Mouse (Mus musculus) kidney, embryonic 15.5 days (tissue): ENCODE data around the gene C1ql1. TPM values are rescaled to one million over a fixed set of nuclear protein-coding genes. Genes with fewer than 3 reads are reported as not detected.

Experiments
- ATAC-seq: fragments of 200-750 bp; cut with Nextera tagmentation; replicated peaks from 2 replicates; pipeline ENCODE4 v1.8.0; 2017; ENCODE audit warnings: moderate TSS enrichment; ENCODE audit not compliant: low FRiP score
- H3K27ac ChIP-seq: fragments of 300-500 bp; sonication (generic); 2 replicates; pipeline ENCODE4 v1.5.1; 2015; ENCODE audit warnings: mild to moderate bottlenecking, inconsistent platforms
- H3K27me3 ChIP-seq: fragments of 300-500 bp; sonication (generic); 2 replicates; pipeline ENCODE4 v1.6.1; 2015; ENCODE audit warnings: inconsistent platforms
- H3K36me3 ChIP-seq: fragments of 300-500 bp; sonication (generic); 2 replicates; pipeline ENCODE4 v1.6.1; 2015; ENCODE audit warnings: inconsistent platforms
- H3K4me1 ChIP-seq: fragments of 300-500 bp; sonication (generic); 2 replicates; pipeline ENCODE4 v1.6.1; 2015; ENCODE audit warnings: inconsistent platforms
- H3K4me2 ChIP-seq: fragments of 300-500 bp; sonication (generic); 2 replicates; pipeline ENCODE4 v1.6.1; 2015; ENCODE audit warnings: moderate library complexity, mild to moderate bottlenecking, inconsistent platforms
- H3K4me3 ChIP-seq: fragments of 300-500 bp; sonication (generic); replicated peaks from 2 replicates; pipeline ENCODE4 v1.5.1; 2015; ENCODE audit warnings: mild to moderate bottlenecking, inconsistent platforms
- H3K9ac ChIP-seq: fragments of 300-500 bp; sonication (generic); 2 replicates; pipeline ENCODE4 v1.6.1; 2015; ENCODE audit warnings: mild to moderate bottlenecking, inconsistent platforms
- H3K9me3 ChIP-seq: fragments of 300-500 bp; sonication (generic); replicated peaks from 2 replicates; pipeline ENCODE4 v1.6.1; 2016; ENCODE audit warnings: inconsistent platforms
- WGBS: fragments of 180-500 bp; shearing (Covaris S2); methylation state at CpG from one replicate; pipeline ENCODE4 v1.1.7; 2015; ENCODE audit warnings: mixed read lengths; 5-methylcytosine and 5-hydroxymethylcytosine counted together
- polyA plus RNA-seq: library from polyadenylated mRNA; unstranded; fragments of >200 nt; fragmentation: Nextera tagmentation; extraction: Ambion mirVana; gene quantifications from 2 replicates; pipeline ENCODE4 v1.2.1, GENCODE M21; 2015

C1ql1 gene
- 3.7 and 4.2 TPM in 2 replicates for polyA plus RNA-seq

- H3K9ac ChIP-seq, result peak within 1 kb of the TSS; percentile 35
- ATAC-seq, result peak; percentile 91
- under 1% methylated on average over 62 of the region's 87 CpGs for WGBS
- H3K27ac ChIP-seq, result no peak within 1 kb of the TSS
- no peaks in the 10 kb centered on the region for H3K9me3 ChIP-seq
- H3K36me3 ChIP-seq, result no peaks in the 10 kb centered on the region
- H3K4me2 ChIP-seq, result peak within 1 kb of the TSS; percentile 82
- H3K4me3 ChIP-seq, result peak within 1 kb of the TSS; percentile 45
- peaks cover 96% of the 10 kb centered on the region for H3K27me3 ChIP-seq
- H3K4me1 ChIP-seq, result peaks cover 47% of the 10 kb centered on the region
These were observed at the start of gene C1ql1 for GRCm38 (mm10) chr11:102946265-102946991. C1ql1 (minus strand) TSS chr11:102946688.

GRCm38 (mm10) chr11:102994952-102995351 is 48.5 kb upstream of the C1ql1 start:
- H3K36me3 ChIP-seq, result peaks cover 65% of the 10 kb centered on the region
- no peak for ATAC-seq
- no peak overlapping the region for H3K4me2 ChIP-seq
- H3K4me3 ChIP-seq, result no peak overlapping the region
- H3K9ac ChIP-seq, result no peak overlapping the region
- peaks cover 30% of the 10 kb centered on the region for H3K4me1 ChIP-seq
- no peak overlapping the region for H3K27ac ChIP-seq
- H3K27me3 ChIP-seq, result peaks cover 25% of the 10 kb centered on the region
- H3K9me3 ChIP-seq, result no peaks in the 10 kb centered on the region
- 61% methylated on average over 18 of the region's 18 CpGs for WGBS

- 61% methylated on average over 17 of the region's 17 CpGs for WGBS
- Histone ChIP-seq H3K36me3 (peaks cover 50% of the 10 kb centered on the region), H3K9me3 (no peaks in the 10 kb centered on the region), H3K4me1 (peaks cover 36% of the 10 kb centered on the region), H3K27ac (no peak overlapping the region), H3K27me3 (peaks cover 39% of the 10 kb centered on the region), H3K9ac (no peak overlapping the region), H3K4me2 (no peak overlapping the region), H3K4me3 (no peak overlapping the region)
- ATAC-seq, result no peak
These were observed 47.0 kb upstream of the C1ql1 start for GRCm38 (mm10) chr11:102993420-102994029.

GRCm38 (mm10) chr11:102992940-102993339 is 46.5 kb upstream of the C1ql1 start:
- H3K27ac ChIP-seq, result no peak overlapping the region
- no peak overlapping the region for H3K9ac ChIP-seq
- peaks cover 45% of the 10 kb centered on the region for H3K36me3 ChIP-seq
- ATAC-seq, result no peak; the same call in 1 of the 2 replicates
- H3K4me3 ChIP-seq, result no peak overlapping the region
- 2% methylated on average over 5 of the region's 5 CpGs for WGBS
- H3K4me1 ChIP-seq, result peaks cover 36% of the 10 kb centered on the region
- H3K9me3 ChIP-seq, result no peaks in the 10 kb centered on the region
- peaks cover 45% of the 10 kb centered on the region for H3K27me3 ChIP-seq
- H3K4me2 ChIP-seq, result no peak overlapping the region

- Histone ChIP-seq H3K4me2 (peak overlapping the region; percentile 55), H3K27me3 (peaks cover 53% of the 10 kb centered on the region), H3K36me3 (peaks cover 32% of the 10 kb centered on the region), H3K9me3 (no peaks in the 10 kb centered on the region), H3K9ac (peak overlapping the region; percentile 12; the same call in 1 of the 2 replicates), H3K4me3 (peak overlapping the region; percentile 25), H3K4me1 (peaks cover 36% of the 10 kb centered on the region), H3K27ac (no peak overlapping the region)
- WGBS, result 2% methylated on average over 16 of the region's 16 CpGs
- ATAC-seq, result no peak
These were observed 45.2 kb upstream of the C1ql1 start for GRCm38 (mm10) chr11:102991681-102992080.

- Histone ChIP-seq H3K9me3 (no peaks in the 10 kb centered on the region), H3K4me3 (peak overlapping the region; percentile 48), H3K36me3 (peaks cover 17% of the 10 kb centered on the region), H3K9ac (peak overlapping the region; percentile 43; the same call in 1 of the 2 replicates), H3K27ac (no peak overlapping the region), H3K27me3 (peaks cover 53% of the 10 kb centered on the region), H3K4me2 (peak overlapping the region; percentile 89), H3K4me1 (peaks cover 34% of the 10 kb centered on the region)
- ATAC-seq, result no peak; the same call in 1 of the 2 replicates
- 3% methylated on average over 29 of the region's 29 CpGs for WGBS
These were observed 43.7 kb upstream of the C1ql1 start for GRCm38 (mm10) chr11:102990152-102990663.

GRCm38 (mm10) chr11:102989641-102990151 is 43.2 kb upstream of the C1ql1 start:
- Histone ChIP-seq H3K27ac (no peak overlapping the region), H3K4me2 (peak overlapping the region; percentile 89), H3K9ac (peak overlapping the region; percentile 43; the same call in 1 of the 2 replicates), H3K4me3 (peak overlapping the region; percentile 48), H3K27me3 (peaks cover 53% of the 10 kb centered on the region), H3K9me3 (no peaks in the 10 kb centered on the region), H3K36me3 (peaks cover 12% of the 10 kb centered on the region), H3K4me1 (peaks cover 29% of the 10 kb centered on the region)
- ATAC-seq, result no peak
- WGBS, result 5% methylated on average over 28 of the region's 28 CpGs

GRCm38 (mm10) chr11:102985160-102985559 is 38.7 kb upstream of the C1ql1 start:
- Histone ChIP-seq H3K4me2 (no peak overlapping the region), H3K4me1 (peaks cover 14% of the 10 kb centered on the region), H3K9ac (no peak overlapping the region), H3K27me3 (peaks cover 39% of the 10 kb centered on the region), H3K27ac (no peak overlapping the region), H3K36me3 (no peaks in the 10 kb centered on the region), H3K9me3 (no peaks in the 10 kb centered on the region), H3K4me3 (no peak overlapping the region)
- no peak for ATAC-seq
- 31% methylated on average over 6 of the region's 6 CpGs for WGBS

GRCm38 (mm10) chr11:102984615-102985014 is 38.1 kb upstream of the C1ql1 start:
- WGBS, result 71% methylated on average over 4 of the region's 4 CpGs
- Histone ChIP-seq H3K27me3 (peaks cover 34% of the 10 kb centered on the region), H3K4me3 (no peak overlapping the region), H3K27ac (no peak overlapping the region), H3K9ac (no peak overlapping the region), H3K36me3 (no peaks in the 10 kb centered on the region), H3K4me2 (no peak overlapping the region), H3K4me1 (peaks cover 8% of the 10 kb centered on the region), H3K9me3 (no peaks in the 10 kb centered on the region)
- no peak for ATAC-seq

GRCm38 (mm10) chr11:102984086-102984485 is 37.6 kb upstream of the C1ql1 start:
- WGBS, result 90% methylated on average over 9 of the region's 9 CpGs
- no peak for ATAC-seq
- peaks cover 6% of the 10 kb centered on the region; the same call in 1 of the 2 replicates for H3K4me1 ChIP-seq

GRCm38 (mm10) chr11:102981151-102981890 is 34.8 kb upstream of the C1ql1 start:
- Histone ChIP-seq H3K9me3 (no peaks in the 10 kb centered on the region), H3K27ac (no peak overlapping the region), H3K4me1 (peaks cover 6% of the 10 kb centered on the region; the same call in 1 of the 2 replicates), H3K4me2 (no peak overlapping the region), H3K27me3 (peaks cover 9% of the 10 kb centered on the region), H3K4me3 (no peak overlapping the region), H3K36me3 (no peaks in the 10 kb centered on the region), H3K9ac (no peak overlapping the region)
- 66% methylated on average over 10 of the region's 10 CpGs for WGBS
- ATAC-seq, result no peak

More at GRCm38 (mm10) chr11:102984086-102984485, 37.6 kb upstream of the C1ql1 start:
- H3K9ac ChIP-seq, result no peak overlapping the region
- H3K27me3 ChIP-seq, result peaks cover 29% of the 10 kb centered on the region
- no peak overlapping the region for H3K4me3 ChIP-seq
- H3K27ac ChIP-seq, result no peak overlapping the region
- no peak overlapping the region for H3K4me2 ChIP-seq
- H3K36me3 ChIP-seq, result no peaks in the 10 kb centered on the region
- H3K9me3 ChIP-seq, result no peaks in the 10 kb centered on the region
